Mouse (Mus musculus) forebrain, embryonic 11.5 days (tissue): ENCODE results near the gene Msh6. TPM values are rescaled to one million over a fixed set of nuclear protein-coding genes. Genes with fewer than 3 reads are reported as not detected.

ENCODE experiments used
- ATAC-seq: fragments of 200-750 bp; cut with Nextera tagmentation; replicated peaks from 2 replicates; pipeline ENCODE4 v1.8.0; 2017; ENCODE audit warnings: moderate TSS enrichment; ENCODE audit not compliant: low FRiP score
- DNase-seq: peaks from one replicate; pipeline ENCODE4 v3.0.0-alpha.2; 2017; ENCODE audit warnings: low spot score
- H3K27ac ChIP-seq: fragments of 300-500 bp; sonication (generic); 2 replicates; pipeline ENCODE4 v1.5.1; 2014; ENCODE audit warnings: low read depth, low read length
- H3K27me3 ChIP-seq: fragments of 300-500 bp; sonication (generic); 2 replicates; pipeline ENCODE4 v1.6.1; 2014; ENCODE audit warnings: mild to moderate bottlenecking, low read length, mixed read lengths; ENCODE audit not compliant: control insufficient read depth, insufficient read depth
- H3K36me3 ChIP-seq: fragments of 300-500 bp; sonication (generic); 2 replicates; pipeline ENCODE4 v1.6.1; 2014; ENCODE audit warnings: mild to moderate bottlenecking, low read length, moderate library complexity, mixed read lengths; ENCODE audit not compliant: control insufficient read depth, insufficient read depth
- H3K4me1 ChIP-seq: fragments of 300-500 bp; sonication (generic); replicated peaks from 2 replicates; pipeline ENCODE4 v1.6.1; 2014; ENCODE audit warnings: low read length, mixed read lengths; ENCODE audit not compliant: control insufficient read depth, insufficient read depth
- H3K4me2 ChIP-seq: fragments of 300-500 bp; sonication (generic); 2 replicates; pipeline ENCODE4 v1.6.1; 2014; ENCODE audit warnings: low read depth, mild to moderate bottlenecking, low read length, moderate library complexity, mixed read lengths; ENCODE audit not compliant: severe bottlenecking
- H3K4me3 ChIP-seq: fragments of 300-500 bp; sonication (generic); 2 replicates; pipeline ENCODE4 v1.5.1; 2014; ENCODE audit warnings: low read depth, low read length
- H3K9ac ChIP-seq: fragments of 300-500 bp; sonication (generic); 2 replicates; pipeline ENCODE4 v1.6.1; 2014; ENCODE audit warnings: low read length
- H3K9me3 ChIP-seq: fragments of 300-500 bp; sonication (generic); 2 replicates; pipeline ENCODE4 v1.6.1; 2016; ENCODE audit warnings: low read length, mixed read lengths; ENCODE audit not compliant: control insufficient read depth
- WGBS: fragments of 180-500 bp; shearing (Covaris S2); extraction: QIAGEN DNeasy Blood & Tissue Kit; methylation state at CpG from one replicate; pipeline ENCODE4 v1.1.7; 2014; 5-methylcytosine and 5-hydroxymethylcytosine counted together
- polyA plus RNA-seq: library from polyadenylated mRNA; unstranded; fragments of >200 nt; fragmentation: Nextera tagmentation; extraction: Ambion mirVana; gene quantifications from 2 replicates; pipeline ENCODE4 v1.2.1, GENCODE M21; 2014

Gene Msh6
- polyA plus RNA-seq, 1 experiment from 2014 or later = 104 TPM

DNA sequence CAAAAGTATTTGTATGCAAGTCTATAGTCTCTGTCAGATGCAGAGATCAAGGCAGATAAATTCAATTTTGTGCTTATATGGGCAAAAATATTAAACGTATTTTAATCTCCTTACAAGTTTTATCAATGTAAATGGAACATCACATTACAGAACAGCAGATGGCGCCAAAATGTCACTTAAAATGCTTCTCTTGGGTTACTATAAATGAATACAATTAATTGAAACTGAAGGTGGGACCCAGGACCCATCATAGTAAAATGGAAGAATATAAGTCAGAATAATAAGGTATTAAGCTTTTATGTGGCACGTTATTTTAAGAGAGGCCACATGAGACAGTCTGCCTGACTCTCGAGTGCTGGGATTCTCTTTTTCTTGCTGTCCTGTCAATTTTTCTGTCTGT is 50.4 kb downstream of the Msh6 start:
- Histone ChIP-seq H3K27ac (no peak overlapping the region), H3K4me3 (no peak overlapping the region), H3K4me1 (no peaks in the 10 kb centered on the region), H3K36me3 (no peaks in the 10 kb centered on the region), H3K4me2 (no peak overlapping the region), H3K27me3 (no peaks in the 10 kb centered on the region), H3K9me3 (no peaks in the 10 kb centered on the region), H3K9ac (no peak overlapping the region)
- ATAC-seq = no peak
- no peak for DNase-seq
- 56% methylated on average over 4 of the region's 4 CpGs for WGBS

DNA sequence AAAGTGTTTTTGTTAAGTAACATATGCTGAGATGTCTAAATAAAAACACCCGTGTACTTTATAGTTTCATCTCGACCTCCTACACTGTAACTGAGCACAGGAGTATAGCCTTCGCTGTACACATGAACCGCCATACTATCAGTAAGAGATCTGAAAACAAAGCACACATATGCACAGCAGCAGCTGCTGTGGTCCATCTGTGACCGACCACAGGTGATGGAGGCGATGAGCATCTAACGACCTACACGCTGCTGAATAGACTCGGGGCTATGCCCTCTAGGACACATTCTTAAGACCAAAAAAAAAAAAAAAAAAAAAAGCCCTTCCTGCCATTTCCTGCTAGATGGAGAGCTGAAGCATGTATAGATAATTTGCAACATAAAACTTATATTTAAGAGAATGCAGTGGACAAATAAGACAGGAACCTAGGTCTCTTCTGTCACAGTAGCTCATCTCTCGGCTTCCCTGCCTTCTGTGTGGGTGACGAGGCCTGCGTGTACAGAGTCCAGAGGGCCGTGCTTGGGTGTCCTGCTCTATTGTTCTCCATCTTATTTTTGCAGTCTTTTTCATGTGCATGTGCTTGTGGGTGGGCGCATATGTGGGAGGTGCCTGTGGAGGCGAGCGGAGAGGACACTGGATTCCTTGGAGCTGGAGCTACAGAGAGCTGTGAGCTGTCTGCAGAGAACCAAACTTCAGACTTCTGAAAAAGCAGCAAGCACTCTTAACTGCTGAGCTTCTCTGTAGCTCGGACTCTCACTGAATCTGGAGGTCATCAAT is 54.5 kb downstream of the Msh6 start:
- H3K9me3 ChIP-seq = no peaks in the 10 kb centered on the region
- H3K27ac ChIP-seq = no peak overlapping the region
- H3K36me3 ChIP-seq = no peaks in the 10 kb centered on the region
- no peaks in the 10 kb centered on the region for H3K27me3 ChIP-seq
- no peak for DNase-seq
- WGBS = 88% methylated on average over 17 of the region's 17 CpGs
- ATAC-seq = no peak
- no peak overlapping the region for H3K9ac ChIP-seq
- H3K4me1 ChIP-seq = no peaks in the 10 kb centered on the region
- H3K4me3 ChIP-seq = no peak overlapping the region
- H3K4me2 ChIP-seq = no peak overlapping the region

DNA sequence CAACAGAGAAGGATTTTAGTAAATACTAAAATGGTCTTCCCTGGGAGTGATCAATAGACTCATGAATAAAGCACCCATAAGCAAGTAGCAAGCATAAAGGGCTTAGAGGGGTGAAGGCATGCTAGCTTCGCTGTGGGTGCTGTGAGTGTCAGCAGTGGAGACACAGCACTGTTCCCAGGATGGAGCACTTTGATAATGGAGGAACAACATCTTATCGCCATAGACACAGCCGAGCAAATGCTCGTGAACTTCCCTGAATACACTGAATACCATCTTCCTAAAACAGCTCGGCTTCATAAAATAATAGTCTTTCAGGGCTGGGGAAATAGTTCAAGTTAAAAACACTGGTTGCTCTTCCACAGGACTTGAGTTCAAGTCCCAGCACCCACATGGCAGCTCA is 56.9 kb downstream of the Msh6 start:
- WGBS = 91% methylated on average over 5 of the region's 5 CpGs
- no peak overlapping the region for H3K4me2 ChIP-seq
- no peaks in the 10 kb centered on the region for H3K36me3 ChIP-seq
- H3K27ac ChIP-seq = no peak overlapping the region
- H3K27me3 ChIP-seq = no peaks in the 10 kb centered on the region
- no peak for ATAC-seq
- no peaks in the 10 kb centered on the region for H3K4me1 ChIP-seq
- H3K4me3 ChIP-seq = no peak overlapping the region
- H3K9ac ChIP-seq = no peak overlapping the region
- no peaks in the 10 kb centered on the region for H3K9me3 ChIP-seq
- DNase-seq = no peak

DNA sequence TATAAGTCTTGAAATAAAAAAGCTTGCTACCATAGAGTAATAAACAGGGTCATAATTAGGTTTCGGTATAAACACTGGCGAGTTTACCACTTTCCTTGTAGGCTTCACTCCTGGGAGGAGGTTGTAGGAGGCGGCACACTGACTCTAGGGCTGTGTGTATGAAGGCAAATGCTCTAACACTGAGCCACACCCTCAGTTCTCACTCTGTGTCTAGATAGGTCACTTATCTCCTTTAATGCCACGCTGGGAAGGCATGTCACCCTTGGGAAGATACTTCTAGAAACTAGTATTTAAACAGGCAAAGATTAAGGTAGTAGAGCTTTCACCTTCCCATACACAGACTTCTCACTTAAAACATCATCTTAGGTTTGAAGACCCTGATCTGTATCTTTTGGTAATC is 59.6 kb downstream of the Msh6 start:
- ATAC-seq (no peak), DNase-seq (no peak)
- H3K4me2 ChIP-seq = no peak overlapping the region
- WGBS = 94% methylated on average over 4 of the region's 4 CpGs
- no peaks in the 10 kb centered on the region for H3K4me1 ChIP-seq
- H3K4me3 ChIP-seq = no peak overlapping the region
- no peaks in the 10 kb centered on the region for H3K9me3 ChIP-seq
- no peaks in the 10 kb centered on the region for H3K36me3 ChIP-seq
- H3K9ac ChIP-seq = no peak overlapping the region
- no peak overlapping the region for H3K27ac ChIP-seq
- H3K27me3 ChIP-seq = no peaks in the 10 kb centered on the region

Other genes starting within 250 kb of the Msh6 start
- 0.13 TPM in 1 of 2 replicates, not detected in the other for gene Kcnk12, start 177.1 kb upstream of the Msh6 start, polyA plus RNA-seq
- not detected in 2 replicates for gene Rpl36-ps4, start 54.1 kb upstream of the Msh6 start, polyA plus RNA-seq
- gene Fbxo11, start 90.2 kb downstream of the Msh6 start, polyA plus RNA-seq = 40.0 and 41.1 TPM in 2 replicates